Mouse (Mus musculus) gastrocnemius, postnatal 25 days (tissue): ENCODE measurements around the gene Mrm1. TPM values are rescaled to one million over a fixed set of nuclear protein-coding genes. Genes with fewer than 3 reads are reported as not detected.
"Not testable (repeated sequence)": the region's sequence is repeated elsewhere in the genome, so short reads cannot be mapped to it uniquely, and the experiment has no call there.

Source experiments
- DNase-seq: peaks from one replicate; pipeline ENCODE4 v3.0.0; 2022
- long read RNA-seq, 2 experiments: library from polyadenylated mRNA; stranded (forward); transcript quantifications; one replicate each; pipeline ENCODE4 v2.0.0; 2021
- total RNA-seq, 2 experiments: library from RNA; stranded (reverse); gene quantifications; 1 replicate in 1 of 2; 2 replicates in 1 of 2; pipeline ENCODE4 v1.2.3; 2021

The Mrm1 gene
- total RNA-seq, result 1 to 10 TPM; 7.1 to 7.9 TPM
- long read RNA-seq, experiment 1, transcript Mrm1-201 (5 exons, 2,477 nt), result major isoform, 6 of 8 reads
- long read RNA-seq, experiment 1, partial matches to known transcripts, result 0 of 8 reads
- long read RNA-seq, experiment 1, other reads (novel, unspliced or antisense), result 2 of 8 reads
- long read RNA-seq, experiment 2, transcript Mrm1-201 (5 exons, 2,477 nt), result major isoform, 12 of 16 reads
- long read RNA-seq, experiment 2, partial matches to known transcripts, result 1 of 16 reads
- long read RNA-seq, experiment 2, other reads (novel, unspliced or antisense), result 3 of 16 reads

GRCm38 (mm10) chr11:84818961-84819692, at the start of gene Mrm1:
TSS of gene Mrm1 (minus strand) at chr11:84819515.
- peak; percentile 94 for DNase-seq

DNA sequence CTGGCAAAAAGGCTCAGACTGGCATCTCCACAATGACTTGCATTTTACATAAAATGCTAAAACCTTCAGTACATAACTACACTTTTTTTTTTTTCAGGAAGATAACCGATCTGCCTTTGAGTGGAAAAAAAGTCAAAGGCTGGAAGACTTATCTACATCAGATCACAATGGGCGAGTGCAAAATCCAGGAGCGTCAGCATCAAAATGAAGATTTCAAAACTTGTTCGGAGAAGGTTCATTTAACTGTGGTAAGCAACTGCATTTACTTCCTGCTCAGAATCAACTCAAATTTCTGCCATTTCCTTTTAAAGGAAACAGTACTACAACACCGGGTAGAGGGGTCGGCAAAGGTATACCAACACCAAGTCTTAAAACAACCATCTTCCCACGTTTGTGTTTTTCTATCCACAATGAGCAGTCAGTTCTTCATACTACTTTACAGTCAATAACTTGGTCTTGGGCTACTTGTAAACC, 49.5 kb upstream of the Mrm1 start:
- no peak for DNase-seq

DNA sequence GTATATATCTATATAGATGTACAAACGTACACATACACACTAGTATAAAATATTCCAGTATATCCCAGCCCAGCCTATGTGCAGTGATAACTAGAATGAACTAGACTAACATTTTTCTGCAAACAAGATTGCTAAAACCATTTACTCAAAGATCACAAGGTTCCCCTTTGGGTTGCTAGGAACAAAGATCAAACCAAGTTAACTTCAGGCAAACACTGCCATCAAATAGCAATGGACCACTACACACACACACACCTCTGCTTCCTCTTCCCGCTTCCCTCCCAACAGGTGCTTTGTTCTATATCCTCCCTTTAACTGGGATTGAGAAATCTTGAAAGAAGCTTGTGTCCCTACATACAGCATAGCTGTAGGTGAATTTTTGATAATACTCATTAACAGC, 48.3 kb upstream of the Mrm1 start:
- no peak for DNase-seq

DNA sequence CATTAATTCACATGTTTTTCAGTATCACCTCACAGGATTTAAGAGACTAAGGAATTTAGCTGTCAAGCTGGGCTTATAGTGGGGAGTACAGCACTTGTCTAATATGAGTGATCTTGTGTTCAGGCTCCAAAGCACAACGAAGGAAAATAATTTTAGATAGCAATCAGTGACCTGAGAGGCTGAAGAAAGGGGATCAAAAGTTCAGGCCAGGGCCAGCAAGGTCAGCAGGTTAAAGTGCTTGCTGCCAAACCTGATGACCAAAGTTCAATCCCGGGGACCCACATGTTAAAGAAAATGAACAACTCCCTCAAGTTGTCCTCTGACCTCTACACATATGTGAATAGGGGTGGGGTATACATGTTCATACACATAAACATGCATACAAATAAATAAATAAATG, 46.0 kb upstream of the Mrm1 start:
- DNase-seq, result no peak

- DNase-seq, result no peak
Measured at GRCm38 (mm10) chr11:84855285-84855684, 36.0 kb upstream of the Mrm1 start.

DNA sequence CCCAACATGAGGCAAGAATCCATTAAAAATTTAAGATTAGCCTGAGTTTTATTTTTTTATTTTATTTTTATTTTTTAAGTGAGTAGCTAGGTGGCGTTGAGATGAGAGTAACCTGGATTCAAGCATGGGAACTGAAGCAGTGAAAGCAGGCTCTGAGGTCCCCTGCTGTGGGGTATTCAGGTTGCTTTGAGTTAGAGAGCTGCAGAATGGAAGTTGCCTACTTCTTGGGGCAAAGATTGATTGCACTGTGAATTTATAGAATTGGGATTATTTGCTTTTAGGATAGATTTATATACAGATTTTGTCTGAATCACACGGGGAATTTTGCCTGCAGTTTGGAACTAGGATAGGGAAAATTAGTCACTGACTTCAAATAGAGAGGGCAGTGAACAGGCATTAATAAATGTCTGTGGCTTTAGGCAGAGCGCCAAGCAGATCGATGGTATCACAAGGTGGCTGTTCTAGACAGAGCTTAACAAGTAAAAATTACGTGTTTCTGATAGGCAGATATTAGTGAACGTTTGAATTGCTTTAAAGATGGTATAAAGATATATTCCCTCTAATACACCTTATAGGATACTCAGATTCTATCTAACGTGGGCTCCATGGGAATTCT, 28.3 kb upstream of the Mrm1 start:
- no peak for DNase-seq

DNA sequence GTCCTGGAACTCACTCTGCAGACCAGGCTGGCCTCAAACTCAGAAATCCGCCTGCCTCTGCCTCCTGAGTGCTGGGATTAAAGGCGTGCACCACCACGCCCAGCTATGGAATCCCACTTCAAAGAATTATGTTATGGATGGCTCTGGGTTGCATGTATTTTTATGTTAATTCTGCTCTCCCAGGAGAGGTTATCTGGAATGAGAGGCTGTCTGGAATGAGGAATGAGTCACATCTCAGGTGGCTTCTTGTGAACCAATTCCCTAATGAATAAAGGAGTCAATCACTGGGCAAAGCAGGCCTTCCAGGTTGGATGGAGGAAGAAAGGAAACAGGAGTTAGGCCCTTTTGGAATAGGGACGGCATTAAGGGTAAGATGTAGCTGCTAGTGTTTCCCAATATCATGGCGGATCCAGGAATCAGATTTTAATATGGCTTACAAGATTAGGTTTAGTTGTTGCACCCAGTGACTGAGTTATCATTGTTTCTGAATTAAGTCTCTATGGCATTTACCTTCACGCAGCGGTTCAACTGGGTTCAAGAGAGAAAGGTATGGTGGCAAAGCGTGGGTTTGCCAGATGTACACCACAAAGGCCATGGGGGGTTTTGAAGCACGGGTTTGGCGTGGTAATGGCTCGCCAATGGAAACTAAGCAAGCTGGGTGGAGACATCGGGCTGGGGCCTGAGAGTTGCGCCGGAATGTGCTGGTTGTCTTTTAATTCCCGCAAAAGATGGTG, 27.6 kb upstream of the Mrm1 start:
- no peak for DNase-seq

GRCm38 (mm10) chr11:84839330-84839729, 20.0 kb upstream of the Mrm1 start:
- DNase-seq, result no peak

GRCm38 (mm10) chr11:84829495-84829894, 10.2 kb upstream of the Mrm1 start:
- not testable (repeated sequence) for DNase-seq

- peak; percentile 96 for DNase-seq
Measured at GRCm38 (mm10) chr11:84828516-84829399, 9.4 kb upstream of the Mrm1 start, which contains the start of gene Dhrs11. TSS of gene Dhrs11 (minus strand) at chr11:84828994.

DNA sequence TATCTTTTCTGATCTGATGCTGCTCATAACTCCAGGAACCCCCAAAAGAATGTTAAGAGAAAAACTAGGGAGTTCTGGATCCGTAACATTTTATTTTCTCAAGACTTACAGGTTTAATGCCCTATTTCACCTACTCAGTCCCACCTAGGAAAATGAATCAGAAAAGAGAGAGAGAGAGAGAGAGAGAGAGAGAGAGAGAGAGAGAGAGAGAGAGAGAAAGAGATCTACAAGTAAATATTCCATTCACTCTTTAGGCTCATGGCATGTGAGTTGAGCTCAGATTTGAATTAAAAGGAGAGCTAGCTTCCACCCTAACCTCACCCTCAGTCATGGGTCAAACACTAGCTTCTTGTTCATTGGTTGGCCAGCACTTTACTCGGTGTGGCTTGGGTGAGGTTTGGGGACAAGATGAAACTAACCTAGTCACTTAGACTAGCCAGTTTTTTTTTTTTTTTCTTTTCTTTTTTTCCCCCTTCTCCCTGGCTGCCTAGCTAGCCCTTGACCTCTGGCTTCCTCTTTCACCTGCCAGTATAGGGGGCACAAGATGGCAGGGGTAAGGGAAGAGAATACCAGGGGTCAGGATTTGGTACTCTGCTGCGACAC, 8.7 kb upstream of the Mrm1 start:
- no peak for DNase-seq

DNA sequence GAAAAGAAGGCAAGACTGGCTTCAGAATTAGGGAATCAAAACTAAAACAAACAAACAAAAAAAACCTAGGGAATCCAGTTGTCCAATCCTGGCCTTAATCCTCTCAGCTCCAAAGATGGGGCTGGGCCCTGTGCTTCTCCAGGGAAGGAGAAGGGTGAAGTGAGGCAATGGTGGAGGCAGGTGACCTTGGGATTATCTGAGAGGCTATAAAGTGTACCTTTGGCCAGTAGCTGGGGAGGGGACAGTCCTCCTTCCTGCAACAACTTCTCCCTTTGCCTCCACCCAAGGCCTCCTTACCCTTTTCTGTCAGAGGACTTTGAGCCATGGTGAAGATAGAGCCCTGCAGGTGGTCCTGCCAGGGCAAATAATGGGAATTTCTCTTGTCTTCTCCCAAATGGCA, 8.2 kb upstream of the Mrm1 start:
- no peak for DNase-seq

- peak; percentile 83 for DNase-seq
Measured at GRCm38 (mm10) chr11:84826185-84826584, 6.9 kb upstream of the Mrm1 start.

DNA sequence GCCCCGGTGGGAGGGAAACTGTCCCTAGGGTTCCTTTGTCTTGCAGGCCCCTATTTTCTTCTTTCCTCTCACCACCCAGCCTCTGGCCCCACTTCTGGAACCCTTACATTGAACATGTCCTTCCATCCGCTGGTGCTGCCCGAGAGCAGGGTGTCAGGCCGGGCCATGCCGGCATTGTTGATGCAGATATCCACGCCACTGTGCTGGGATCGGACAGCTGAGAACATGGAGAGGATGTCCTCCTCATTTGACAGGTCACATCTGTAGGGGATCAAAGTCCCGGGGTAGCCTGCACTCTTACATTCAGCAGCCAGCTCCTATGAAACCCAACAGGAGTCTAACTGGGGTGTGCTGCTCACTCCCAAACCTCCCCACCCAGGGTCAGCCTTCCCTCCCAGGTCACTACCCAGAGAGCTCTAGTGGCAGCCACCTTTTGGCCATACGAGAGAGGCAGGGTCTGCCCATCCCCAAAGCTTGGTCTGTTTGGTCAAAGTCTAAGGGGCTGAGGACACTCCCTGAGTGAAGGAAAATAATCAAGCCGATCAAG, 6.0 kb upstream of the Mrm1 start:
- DNase-seq, result no peak

DNA sequence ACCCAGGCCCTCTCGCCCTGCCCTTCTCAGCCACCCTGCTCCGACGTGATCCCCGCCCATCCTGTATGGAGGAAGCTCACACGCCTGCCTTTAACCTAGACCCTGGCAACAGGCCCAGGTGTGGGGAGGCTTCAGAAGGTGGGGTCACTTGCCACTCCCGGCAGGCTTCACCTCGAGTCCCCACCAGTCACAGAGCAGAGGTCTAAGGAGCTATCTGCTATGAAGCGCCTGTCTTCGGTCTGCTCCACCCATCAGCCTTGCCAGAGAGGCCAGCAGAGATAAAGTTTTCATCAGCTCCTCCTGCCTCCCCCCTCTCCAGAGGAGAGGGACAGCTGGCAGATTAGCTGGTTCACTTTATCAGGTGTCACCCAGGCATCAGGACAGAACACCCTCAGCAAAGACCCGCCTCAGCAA, 4.2 kb upstream of the Mrm1 start:
- peak; percentile 27 for DNase-seq

DNA sequence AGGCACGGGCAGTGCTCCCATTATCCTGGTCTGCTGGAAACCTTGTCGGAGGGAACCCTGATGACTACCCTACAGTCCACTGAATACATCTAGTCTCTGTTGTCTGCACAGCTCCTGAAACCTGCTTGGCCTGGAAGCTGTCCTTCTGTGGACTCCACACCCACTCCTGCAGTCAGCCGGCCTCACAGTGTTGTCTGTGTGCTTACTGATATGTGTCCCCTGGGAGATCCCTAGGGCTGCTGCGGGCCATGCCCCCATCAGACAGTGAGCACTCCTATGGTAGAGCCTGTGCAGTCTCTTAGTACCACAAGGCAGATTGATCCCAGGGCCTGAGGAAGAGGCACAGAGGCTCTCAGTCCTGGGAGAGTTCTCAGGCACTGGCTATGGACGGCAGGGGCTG, 3.2 kb upstream of the Mrm1 start:
- no peak for DNase-seq

DNA sequence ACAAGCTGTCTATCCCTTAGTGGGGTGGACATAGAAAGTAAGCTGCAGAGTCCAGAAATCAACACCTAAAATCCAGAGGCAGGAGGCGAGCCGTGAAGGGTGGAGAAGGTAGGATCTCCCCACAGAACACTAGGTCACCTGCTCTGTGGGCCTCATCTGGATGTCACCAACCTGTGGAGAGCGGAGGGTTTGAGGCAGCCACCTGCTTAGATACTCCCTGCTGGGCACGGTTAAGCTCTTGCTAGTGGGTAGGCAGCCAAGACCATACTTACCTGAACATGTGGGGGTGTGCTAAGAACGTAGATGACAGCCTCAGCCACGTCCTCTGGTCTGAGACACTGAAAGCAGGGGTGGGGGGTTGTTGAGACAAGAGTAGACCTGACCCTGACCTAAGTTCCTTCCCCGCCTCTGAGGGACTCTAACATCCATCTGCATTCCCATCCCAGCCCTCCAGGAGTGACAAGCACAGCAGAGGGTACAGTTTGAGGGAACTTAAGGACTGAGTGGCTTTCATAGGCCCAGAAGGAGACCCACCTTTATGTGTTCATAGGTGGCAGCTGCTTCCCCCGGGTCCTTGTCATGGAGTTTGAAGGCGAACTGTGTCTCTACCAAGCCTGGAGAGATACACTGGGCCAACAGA, 1.9 kb upstream of the Mrm1 start:
- no peak for DNase-seq

GRCm38 (mm10) chr11:84818085-84818960, 992 bp downstream of the Mrm1 start:
- DNase-seq, result peak; percentile 78

GRCm38 (mm10) chr11:84817362-84817761, 2.0 kb downstream of the Mrm1 start:
- DNase-seq, result no peak
